Mouse (Mus musculus): ENCODE data around the gene Icam5.
"Not testable (repeated sequence)": the region's sequence is repeated elsewhere in the genome, so short reads cannot be mapped to it uniquely, and the experiment has no call there.

The Icam5 gene

DNA sequence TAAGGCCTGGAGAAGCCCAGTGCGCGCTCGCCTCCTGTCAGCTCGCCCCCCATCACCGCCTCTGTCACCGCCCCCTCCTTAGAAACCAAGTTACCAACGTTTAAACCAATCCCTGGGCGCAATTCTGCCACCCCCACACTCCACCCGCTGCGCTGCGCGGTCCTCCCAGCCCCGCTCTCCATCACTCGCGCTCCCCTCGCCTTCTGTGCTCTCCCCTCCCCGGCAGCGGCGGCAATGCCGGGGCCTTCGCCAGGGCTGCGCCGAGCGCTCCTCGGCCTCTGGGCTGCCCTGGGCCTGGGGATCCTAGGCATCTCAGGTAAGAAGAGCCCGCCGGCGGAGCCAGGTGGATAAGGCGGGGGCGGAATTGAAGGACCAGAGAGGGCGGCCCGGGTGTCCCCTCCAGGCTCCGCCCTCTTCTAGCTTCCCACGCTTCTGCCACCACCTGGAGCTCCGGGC, at the start of gene Icam5:
TSS of gene Icam5 (plus strand) at position 178 of the 456 bp plus-strand sequence.
- peak; percentile 41 for DNase-seq (ENCODE audit: low spot score)

DNA sequence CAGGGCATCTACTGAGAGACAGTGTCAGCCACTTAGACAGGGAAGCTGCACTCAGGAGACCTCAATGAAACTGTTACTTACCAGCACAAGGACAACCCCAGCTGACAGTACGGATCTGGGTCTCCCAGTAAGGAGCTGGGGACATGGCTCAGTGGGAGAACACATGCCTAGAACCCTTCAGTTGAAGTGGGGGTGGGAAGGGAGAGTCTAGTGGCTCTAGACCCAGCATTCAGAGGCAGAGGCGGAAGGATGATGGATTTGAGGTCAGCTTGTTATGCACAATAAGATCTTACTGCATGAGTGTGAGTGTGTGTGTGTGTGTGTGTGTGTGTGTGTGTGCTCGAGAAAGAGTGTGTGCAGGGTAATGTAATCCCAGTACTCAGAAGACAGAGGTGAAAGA, 49.7 kb upstream of the Icam5 start:
- DNase-seq (ENCODE audit: low spot score): no peak

DNA sequence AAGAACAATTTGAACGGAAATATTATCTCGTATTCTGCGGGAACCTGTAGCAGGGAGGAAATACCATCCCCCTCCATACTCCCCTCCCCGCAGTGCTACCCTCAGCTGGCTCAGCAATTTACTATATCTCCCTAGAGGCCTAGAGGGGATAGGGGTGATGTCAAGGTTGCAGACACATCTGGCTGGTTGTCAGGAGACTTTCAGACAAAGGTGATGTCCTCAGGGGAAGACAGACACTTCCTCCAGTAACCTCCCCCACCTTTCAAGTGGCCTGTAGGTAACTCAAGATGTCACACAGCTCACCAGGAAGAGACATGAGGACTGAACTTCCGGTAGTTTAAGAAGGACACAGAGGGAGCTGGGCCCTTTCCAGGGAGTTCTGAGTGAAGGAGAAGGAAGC, 48.7 kb upstream of the Icam5 start:
- peak; percentile 12 for DNase-seq (ENCODE audit: low spot score)

DNA sequence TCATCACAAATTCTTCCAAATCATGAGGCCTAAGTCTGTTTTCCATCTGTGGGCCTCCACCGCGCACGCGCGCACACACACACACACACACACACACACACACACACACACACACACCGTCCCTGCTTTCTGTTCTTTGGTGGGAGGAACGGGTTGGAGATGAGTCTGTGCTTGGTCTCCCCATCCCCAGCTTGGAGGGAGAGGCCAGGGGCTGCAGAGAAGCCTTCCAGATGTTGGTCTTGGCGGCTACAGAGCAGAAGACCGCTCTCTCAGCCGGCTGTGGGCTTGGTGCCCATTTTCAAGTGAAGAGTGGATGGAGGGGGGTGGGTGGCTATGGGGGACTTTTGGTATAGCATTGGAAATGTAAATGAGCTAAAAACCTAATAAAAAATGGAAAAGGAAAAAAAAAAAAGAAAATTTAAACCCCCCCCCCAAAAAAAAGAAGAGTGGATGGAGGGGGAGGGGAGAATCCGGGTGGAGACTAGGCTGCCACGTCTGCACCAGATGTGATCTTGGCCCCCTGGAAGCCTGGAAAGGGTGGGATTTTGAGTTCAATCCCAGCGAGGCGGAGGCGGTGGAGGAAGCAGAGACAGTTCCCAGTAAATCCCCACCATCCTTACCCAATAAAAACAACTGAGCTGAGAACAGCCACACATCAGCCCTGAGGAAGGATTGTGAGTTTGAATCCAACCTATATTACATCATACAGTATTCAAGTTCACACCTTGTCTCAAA, 44.8 kb upstream of the Icam5 start:
- no peak for DNase-seq (ENCODE audit: low spot score)

DNA sequence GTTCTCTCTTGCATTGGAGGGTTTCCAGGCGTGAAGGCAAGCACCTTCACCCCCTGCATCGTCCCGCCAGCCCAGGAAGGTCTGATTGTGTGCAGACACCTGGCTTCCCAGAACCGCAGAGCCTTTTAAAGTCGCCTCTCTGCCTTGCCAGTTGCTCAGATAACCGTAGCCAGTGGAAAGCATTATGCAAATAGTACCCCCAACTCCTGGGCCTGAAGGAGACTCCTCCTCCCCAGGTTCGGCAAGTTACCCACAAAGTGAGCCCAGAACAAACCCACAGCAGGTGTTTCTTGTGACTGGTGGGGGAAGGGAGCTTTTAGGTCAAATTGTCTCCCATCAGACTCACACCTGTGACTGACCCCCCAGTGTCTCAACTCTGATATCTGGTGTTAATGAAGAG, 43.9 kb upstream of the Icam5 start:
- DNase-seq (ENCODE audit: low spot score): no peak

DNA sequence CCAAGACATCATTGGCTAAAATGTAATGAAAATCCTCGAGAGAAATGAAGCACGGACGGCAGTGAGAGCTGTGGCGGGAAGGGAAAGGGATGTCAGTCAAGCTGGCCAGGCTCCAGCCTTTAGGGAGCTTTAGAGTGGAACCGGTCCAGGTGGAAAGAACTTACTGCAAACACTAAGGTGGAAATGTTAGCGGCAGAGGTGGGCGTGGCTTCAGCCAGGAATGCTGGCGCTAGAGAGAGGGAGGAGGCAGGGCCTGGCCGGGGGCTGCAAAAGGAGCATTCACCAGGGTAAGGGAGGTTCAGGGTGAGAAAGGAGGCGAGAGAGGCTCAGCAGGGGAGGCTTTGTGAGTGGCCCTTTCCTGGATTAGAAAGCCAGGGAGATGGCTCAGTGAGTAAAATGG, 41.0 kb upstream of the Icam5 start:
- DNase-seq (ENCODE audit: low spot score): no peak

DNA sequence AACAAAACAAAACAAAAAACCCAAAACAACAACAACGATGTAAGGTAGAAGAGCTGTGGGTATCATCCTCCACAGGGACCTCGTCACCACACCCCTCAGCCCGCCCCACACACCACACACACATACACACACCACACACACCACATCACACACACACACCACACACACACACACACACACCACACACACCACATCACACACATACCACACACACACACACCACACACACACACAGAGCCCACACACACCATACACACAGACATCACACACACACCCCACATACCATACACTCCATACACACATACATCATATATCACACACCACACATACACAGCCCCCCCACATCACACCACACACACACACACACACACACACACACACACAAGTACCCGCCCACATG, 40.3 kb upstream of the Icam5 start:
- no peak for DNase-seq (ENCODE audit: low spot score)

DNA sequence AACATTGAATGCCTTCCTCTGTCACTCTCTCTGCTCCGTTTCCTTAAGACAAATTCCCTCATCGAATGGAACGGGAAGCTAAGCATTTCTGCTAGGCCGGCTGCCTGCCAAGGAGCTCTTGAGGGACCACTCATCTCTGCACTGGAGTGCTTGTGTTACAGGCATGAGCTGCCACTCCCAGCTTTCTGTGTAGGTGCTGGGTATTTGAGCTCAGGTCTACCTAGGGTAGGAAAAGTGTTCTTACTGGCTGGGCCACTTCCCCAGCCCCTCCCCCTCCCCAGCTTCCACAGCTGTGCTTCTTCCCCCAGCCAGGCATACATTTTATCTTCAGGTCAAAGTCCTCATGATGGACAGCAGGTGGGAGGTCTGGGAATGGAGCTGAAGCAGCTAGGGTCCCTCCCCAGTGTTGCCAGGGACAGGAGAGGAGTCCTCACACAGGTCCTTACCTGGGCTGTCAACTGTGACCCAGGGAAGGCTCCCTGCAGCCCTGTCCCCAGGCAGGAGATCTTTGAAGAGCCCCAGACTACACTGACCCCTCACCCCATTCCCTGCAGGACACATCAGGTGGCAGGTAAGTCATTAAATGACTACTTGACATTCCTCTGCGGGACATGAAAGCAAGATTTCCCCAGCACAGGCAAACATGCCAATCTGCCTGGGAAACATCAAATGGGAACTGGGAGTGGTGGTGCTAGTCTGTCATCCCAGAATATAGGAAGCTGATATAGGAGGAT, 38.5 kb upstream of the Icam5 start:
- no peak for DNase-seq (ENCODE audit: low spot score)

DNA sequence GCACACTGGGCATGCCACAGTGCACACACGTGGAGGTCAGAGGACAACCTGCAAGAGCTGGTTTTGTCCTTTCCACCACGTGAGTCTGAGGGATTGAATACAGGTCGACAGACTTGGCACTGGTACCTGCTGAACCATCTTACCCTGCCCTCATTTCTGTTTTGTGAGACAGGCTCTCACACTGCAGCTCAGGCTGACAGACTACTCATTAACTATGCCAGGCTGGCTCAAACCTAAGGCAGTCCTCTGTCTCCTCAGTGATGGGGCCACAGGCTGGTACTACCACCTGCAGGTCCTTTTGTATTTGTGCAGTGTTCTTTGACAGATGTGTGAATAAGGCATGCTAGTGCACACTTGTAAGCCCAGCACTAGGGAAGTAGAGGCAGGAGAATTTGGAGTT, 36.8 kb upstream of the Icam5 start:
- DNase-seq (ENCODE audit: low spot score): no peak

DNA sequence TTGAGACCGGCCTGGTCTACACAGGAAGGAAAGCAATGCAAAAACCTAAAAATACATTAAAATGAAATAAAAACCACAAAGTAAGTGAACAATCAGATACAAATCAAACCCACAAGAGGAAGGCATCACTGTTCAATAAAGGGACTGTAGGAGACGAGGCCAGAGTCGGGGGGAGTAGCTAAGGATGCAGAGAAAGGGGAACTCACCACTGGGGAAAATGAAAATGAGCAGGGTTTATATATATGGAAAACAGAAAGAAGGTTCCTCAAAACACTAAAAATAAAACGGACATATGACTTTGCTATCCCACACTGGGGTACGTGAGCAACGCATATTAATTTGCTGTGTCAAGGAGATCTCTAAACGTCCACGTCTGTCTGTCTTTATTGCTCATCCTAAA, 34.8 kb upstream of the Icam5 start:
- no peak for DNase-seq (ENCODE audit: low spot score)

DNA sequence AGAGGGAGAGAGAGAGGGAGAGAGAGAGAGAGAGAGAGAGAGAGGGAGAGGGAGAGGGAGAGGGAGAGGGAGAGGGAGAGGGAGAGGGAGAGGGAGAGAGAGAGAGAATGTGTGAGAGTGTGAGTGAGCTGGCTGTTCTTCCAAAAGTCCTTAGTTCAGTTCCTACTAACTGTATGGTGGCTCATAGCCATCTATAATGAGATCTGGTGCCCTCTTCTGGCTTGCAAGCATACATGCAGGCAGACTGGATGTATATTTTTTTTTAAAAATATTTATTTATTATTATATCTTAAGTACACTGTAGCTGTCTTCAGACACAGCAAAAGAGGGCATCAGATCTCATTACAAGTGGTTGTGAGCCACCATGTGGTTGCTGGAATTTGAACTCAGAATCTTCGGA, 33.5 kb upstream of the Icam5 start:
- peak; percentile 23 for DNase-seq (ENCODE audit: low spot score)

DNA sequence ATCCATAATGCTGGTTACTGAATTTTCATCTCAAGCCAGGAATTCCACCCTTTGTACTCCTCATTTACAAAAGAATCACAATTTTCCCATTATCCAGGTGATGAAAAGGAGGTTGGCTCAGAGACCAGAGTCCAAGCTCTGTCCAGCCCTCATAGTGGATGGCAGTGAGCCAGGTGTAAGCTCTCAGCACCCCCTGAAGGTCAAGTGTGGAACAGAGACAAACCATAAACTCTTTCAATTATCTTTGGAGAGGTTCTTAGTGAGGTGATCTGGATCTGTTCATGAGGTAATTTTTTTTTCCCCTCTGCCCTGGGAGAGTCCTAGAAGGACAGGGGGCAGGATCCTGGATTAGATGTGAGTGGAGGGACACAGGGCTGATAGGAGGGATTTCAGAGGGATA, 31.1 kb upstream of the Icam5 start:
- DNase-seq (ENCODE audit: low spot score): no peak

DNA sequence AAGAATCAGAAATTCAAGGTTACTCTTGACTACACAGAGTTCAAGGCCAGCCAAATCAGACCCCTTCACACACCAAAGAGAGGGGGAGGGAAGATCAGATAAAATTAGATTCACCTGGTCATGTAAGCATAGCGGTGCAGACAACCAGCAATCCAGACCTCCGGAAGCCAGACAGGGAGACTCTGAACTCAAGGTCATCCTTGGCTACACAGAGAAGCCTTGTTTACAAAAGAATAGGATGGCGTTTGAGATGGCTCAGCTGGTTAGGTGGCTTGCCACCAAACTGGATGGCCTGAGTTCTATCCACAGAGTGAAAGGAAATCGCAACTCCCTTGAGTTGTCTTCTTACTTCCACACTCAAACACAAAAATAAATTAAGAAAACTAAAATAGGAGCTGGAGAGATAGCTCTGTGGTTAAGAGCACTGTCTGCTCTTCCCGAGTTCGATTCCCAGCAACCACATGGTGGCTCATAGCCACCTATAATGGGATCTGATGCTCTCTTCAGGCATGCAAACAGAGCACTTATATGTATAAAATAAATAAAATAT, 30.1 kb upstream of the Icam5 start:
- no peak for DNase-seq (ENCODE audit: low spot score)

DNA sequence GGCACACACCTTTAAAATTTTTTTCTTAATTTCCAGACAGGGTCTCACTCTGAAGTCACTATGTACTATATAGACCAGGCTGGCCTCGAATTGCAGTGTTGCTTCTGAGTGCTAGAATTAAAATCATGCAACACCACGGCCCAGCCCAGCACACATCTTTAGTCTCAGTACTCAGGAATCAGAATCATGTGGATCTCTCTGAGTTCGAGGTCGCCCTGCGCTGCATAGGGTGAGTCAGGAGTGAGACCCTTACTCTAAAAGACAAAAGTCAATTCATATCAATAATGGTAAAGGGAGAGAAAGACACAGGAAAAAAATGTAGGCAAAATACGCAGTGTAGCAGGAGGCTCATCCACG, 29.6 kb upstream of the Icam5 start:
- DNase-seq (ENCODE audit: low spot score): no peak

DNA sequence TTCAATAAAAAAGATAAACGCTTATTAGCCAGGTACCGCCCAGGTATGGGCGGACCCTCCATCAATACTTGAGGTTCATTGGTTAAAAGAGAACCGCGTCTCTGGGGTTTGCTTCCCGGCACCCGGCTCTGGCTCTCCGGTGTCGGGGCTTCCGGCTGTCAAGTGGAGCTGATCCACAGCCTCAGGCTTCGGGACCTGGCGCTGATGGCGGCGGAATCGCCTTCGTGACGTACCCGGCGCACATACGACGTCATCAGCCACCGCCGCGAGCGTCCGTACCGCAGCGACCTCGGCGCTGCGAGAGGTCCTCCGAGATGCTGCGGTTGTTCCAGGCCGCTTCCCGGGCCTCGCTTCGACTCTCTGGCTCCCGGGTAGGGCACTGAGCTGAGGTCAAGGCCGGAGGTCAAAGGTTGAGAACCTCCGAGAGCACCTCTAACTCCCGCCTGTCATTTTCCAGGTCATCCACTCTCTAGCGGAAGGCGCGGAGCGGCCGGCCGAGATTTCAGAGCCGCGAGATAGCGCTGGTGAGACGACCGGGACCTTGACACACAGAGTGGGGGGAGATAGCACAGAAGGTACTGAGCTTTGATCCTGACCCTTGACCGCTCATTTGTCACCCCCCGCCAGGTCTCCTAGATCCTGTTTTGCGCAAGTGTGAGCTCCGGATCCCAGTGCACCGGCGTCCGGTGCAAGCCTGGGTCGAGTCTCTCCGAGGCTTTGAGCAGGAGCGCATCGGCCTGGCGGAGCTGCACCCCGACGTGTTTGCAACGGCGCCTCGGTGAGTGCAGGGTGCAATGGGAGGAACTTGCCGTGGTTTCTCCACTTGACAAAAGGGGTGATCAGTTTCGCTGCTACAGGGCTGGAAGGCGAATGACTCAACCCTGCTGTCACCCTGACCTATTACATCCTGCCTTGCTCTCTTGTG, 29.0 kb upstream of the Icam5 start, which contains the start of gene Mrpl4:
TSS of gene Mrpl4 (plus strand) at position 112 of the 925 bp plus-strand sequence.
- DNase-seq (ENCODE audit: low spot score): peak; percentile 87

DNA sequence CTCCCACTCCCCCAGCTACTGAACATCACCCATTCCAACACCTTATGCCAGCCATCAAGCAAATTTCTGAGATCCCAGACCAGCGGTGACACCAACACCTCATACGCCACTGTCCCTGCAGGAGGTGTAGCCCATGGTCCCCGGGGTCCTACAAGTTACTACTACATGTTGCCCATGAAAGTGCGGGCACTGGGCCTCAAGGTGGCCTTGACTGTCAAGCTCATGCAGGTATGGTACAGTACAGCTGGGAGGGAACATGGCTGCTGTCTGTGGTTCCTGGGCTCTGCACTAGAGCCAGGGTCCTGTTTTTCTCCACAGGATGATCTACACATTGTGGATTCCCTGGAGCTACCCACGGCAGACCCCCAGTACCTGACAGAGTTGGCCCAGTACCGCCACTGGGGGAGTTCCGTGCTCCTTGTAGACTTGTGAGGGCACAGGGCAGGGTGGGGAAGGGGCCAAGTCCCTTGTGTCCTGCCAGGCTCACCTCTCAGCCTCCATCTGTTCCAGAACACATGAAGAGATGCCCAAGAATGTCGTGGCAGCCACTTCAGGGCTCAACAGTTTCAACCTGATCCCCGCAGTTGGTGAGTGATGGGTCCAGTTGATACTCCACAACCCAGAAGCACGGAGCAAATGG, 24.4 kb upstream of the Icam5 start:
- DNase-seq (ENCODE audit: low spot score): no peak

DNA sequence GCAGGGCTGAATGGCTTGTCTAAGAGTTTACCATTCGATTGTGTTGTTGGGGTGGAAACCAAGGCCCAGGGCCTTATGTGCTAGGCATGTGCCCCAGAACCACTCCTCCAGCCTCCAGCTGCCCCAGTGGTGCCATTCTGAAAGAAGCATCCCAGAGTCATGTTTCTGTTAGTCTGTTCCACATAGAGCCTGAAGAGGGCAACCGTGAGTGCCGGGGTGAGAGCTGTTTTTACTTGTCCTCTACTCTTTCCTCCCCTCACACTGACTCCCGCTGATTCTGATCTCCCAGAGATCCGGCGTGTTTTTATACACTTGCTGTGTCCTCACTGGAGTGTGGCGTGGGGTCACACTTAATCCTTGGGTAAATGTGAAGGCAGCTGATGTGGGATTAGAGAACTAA, 23.9 kb upstream of the Icam5 start:
- no peak for DNase-seq (ENCODE audit: low spot score)

DNA sequence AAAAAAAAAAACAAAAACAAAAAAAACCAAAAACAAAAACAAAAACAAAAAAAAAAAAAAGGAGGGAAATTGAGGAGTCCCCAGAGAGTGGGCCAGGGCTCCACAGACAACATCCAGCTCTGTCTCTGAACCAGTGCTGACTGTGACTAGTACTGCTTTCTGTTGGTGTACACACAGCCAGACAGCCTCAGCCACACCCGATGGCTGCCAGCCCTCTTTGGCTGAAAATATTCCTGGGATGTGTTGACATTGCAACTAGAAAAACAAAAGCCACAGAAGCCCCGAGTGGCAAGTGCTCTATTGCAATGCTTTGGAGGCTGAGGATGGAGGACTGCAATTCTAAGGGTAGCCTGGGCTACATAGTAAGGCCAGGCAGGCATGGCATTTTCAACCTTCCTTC, 21.5 kb upstream of the Icam5 start:
- DNase-seq (ENCODE audit: low spot score): no peak

DNA sequence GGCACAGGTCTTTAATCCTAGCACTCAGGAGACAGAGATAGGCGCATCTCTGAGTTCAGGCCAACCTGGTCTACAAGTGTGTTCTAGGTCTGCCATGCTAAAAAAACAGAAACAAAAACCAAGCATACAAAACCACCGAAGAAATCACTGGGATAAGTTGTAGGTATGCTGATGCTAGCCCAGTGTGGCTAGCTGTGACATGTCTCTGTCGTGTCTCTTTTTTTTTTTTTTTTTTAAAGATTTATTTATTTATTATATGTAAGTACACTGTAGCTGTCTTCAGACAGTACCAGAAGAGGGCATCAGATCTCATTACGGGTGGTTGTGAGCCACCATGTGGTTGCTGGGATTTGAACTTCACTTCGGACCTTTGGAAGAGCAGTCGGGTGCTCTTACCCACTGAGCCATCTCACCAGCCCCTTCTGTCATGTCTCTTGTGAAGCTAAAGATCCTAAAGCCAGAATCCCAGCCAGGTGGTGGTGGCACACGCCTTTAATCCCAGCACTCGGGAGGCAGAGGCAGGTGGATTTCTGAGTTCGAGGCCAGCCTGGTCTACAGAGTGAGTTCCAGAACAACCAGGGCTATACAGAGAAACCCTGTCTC, 20.8 kb upstream of the Icam5 start:
- not testable (repeated sequence) for DNase-seq (ENCODE audit: low spot score)

DNA sequence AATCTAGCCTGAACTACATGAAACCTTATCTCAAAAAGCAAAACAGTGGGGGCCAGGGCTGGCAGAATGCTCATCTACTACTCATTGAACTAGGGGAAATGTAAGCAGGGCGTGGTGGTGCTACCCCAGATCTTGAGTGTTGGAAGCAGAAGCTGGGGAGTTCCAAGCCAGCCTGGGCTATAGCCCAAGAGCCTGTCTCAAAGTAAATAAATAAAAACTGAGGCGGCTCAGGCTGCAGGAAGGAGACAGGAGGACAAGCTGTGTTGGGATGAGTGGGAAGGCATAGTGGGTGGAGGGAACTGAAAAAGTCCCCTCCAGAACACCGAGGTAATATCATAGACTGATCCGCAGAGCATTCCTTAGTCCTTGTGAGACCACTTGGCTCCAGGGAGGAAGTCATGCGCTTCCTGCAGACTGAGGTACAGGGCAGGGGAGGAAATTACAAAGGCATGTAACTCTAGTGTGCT, 20.0 kb upstream of the Icam5 start:
- no peak for DNase-seq (ENCODE audit: low spot score)

DNA sequence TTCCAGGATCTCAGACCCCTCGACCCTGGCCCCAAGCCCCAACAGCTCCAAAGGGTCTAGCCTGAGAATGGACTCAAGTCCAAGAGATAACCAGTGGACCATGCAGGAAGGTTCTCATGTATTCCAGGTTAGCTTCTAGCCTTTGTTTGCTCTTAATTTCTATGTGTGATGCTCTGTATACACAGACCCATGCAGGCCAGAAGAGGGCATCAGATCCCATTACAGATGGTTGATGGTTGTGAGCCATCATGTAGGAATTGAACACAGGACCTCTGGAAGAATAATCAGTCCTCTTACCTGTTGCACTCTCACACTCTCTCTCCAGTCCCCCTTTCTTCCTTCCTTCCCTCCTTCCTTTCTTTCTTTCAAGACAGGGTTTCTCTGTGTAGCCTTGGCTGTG, 19.5 kb upstream of the Icam5 start:
- DNase-seq (ENCODE audit: low spot score): no peak

Data from T-cell, adult 2 months (primary cell).